Mouse (Mus musculus) lung, postnatal 0 days (tissue): ENCODE measurements around the gene Top1.

Source experiments
- CTCF ChIP-seq: IDR thresholded peaks from 2 replicates; pipeline ENCODE4 v1.5.1; 2016; ENCODE audit warnings: antibody characterized with exemption, mild to moderate bottlenecking
- EP300 ChIP-seq: IDR thresholded peaks from 2 replicates; pipeline ENCODE4 v1.6.1; 2016; ENCODE audit warnings: antibody characterized with exemption, mild to moderate bottlenecking, control low read depth

GRCm38 (mm10) chr2:160655561-160655960, 9.9 kb downstream of the Top1 start:
- TF ChIP-seq CTCF = no peak
- no peak for TF ChIP-seq EP300
